Mouse (Mus musculus) MEL-GATA-1-ER (cell line): Measurements from ENCODE around the gene Slc25a22.

Experiments used
- DNase-seq: peaks from one replicate; pipeline ENCODE4 v3.0.0-alpha.2; 2012; ENCODE audit warnings: low read depth; ENCODE audit errors: extremely low read depth

Gene Slc25a22

DNA sequence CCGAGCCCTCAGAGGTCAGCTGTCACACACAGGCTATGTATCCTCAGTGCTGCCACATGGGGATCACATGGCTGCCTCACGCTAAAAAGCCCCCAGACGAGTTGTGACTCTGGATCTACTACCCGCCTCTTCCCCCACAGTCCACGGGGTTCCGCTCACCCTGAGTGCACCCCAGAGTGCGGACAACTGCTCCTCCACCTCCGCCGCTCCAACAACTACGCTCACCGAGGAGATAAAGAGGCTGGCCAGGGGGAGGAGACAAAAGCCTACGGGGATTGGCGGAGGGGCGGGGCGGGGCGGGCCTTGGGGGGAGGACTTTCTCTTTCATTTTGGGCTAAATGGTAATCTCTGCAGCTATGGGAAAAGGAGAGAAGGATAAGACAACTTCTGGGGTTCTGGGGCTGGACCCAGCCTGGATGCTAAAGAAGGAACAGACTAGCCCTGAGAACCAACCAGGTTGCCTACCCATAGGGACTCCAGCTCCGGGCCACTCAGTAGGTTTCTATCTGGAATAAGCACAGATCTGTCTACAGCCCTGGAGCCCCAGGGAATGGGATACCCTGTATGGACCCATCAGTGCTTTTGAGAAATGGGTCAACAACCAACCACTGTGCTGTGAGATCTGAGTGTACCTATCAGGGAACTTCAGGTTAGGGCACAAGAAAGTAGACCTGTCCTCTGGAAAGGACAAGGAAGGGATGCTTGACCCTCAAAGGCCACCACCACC is 2.4 kb downstream of the Slc25a22 start:
- DNase-seq = no peak

DNA sequence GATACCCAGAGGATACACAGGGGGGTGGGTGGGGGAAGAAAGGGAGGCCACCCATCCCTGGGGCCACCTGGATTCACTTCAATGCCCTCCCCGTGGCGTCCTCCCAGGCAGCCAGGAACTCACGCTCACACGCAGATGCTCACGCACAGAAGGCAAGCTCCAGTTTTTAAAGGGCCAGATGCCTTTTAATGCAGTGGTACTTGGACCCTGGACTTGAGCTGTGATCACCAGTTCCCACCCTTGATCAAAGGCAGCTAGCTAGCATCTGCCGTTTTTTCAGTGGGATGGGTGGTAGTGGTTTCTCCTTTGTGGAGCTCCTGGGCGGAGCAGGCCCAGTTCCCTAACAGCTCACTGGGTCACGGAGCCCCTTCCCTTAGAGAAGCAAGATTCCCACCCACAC is 3.2 kb downstream of the Slc25a22 start:
- no peak for DNase-seq

DNA sequence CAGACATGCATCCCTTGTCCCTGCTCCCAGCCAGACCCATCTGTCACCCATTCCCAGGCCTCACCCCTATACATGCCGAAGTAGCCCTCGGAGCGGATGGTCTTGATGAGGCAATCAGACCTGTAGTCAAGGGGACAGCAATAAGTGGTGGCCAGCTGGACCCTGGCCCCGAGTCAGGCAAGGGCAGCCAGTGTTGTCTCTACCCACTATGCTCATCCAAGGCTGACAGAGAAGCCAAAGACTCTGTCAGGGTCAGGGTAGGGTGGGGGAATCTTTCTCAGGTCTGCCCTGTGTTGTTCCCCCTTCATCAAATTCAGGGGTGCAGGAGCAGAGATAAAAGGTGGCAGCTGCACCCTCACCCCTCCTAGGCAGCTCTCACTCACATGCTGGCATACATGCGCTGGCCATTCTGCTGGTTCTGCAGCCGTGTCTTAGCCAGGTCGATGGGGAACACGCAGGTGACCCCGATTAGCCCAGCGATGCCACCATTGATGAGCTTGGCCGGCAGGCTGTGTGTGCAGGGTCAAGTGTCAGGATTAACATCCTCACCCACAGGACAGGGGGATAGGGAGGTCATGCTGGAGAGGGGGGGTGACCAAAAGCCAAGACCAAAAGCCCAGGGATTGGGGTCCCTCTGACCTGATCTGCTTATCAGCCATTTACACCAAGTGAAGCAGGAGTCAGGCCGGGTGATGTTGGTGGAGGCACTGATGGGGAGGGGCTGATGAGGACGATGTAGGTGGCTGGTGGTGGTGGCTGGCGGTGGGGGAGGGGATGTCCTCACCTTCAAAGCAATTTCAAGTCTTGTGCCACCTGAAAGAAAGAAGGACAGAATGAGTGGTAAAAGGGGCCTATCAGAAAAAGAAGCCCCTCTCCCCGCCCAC is 3.9 kb downstream of the Slc25a22 start:
- DNase-seq = no peak

DNA sequence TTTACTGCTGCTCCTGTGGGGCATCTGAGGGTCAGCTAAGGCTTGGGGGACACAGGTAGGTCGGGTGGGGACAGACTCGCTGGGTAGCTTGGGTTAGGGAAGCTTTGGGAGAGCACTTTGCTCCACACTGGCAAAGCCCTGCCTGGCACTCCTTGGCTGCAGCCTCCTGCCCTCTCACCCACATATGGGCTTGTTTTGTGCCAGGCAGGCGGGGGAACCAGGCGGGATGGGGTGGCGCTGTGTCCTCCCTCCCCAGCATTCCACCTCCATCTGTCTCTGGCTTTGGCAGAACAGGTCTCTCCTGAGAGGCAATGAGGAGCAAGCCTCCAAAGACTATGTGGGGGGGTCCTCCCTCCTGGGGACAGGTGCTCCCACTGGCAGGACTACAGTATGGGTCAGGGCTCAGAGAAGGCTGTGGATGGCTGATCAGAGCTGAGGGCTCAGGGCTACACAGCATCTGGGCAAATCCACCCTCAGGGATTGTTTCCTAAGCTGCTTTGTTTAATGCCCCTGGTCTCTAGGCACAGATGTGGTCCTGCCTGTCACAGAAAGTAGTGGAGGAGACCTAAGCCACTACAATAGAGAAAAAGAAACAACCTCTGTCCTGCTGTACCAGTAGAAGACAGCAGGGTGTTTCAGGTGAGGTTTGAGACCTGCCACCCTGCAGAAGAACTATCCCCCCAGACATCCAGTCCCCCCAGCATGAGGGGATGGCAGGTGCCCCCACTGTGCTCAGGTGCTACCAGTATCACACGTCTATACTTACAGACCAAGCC is 4.8 kb downstream of the Slc25a22 start:
- DNase-seq = no peak

DNA sequence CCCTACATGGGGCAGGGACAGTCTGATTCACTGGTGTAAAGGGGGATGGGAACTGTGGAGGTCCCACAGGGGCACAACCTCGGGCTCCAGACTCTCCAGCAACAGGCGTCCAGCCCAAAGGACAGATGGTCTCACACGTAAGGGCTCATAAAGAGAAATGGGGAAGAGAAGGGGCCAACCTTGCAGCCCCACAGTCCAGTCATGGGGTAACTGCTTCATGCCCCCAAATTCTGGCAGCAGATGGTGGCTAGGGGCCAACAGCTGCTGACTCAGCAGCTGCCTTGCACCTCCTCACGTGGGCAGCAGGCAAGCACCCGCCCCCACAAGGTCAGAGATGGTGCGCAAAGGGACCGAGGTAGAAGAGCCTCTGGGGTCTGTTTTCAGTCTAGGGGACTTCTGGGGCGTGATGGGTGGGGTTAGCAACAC is 5.5 kb downstream of the Slc25a22 start:
- no peak for DNase-seq

DNA sequence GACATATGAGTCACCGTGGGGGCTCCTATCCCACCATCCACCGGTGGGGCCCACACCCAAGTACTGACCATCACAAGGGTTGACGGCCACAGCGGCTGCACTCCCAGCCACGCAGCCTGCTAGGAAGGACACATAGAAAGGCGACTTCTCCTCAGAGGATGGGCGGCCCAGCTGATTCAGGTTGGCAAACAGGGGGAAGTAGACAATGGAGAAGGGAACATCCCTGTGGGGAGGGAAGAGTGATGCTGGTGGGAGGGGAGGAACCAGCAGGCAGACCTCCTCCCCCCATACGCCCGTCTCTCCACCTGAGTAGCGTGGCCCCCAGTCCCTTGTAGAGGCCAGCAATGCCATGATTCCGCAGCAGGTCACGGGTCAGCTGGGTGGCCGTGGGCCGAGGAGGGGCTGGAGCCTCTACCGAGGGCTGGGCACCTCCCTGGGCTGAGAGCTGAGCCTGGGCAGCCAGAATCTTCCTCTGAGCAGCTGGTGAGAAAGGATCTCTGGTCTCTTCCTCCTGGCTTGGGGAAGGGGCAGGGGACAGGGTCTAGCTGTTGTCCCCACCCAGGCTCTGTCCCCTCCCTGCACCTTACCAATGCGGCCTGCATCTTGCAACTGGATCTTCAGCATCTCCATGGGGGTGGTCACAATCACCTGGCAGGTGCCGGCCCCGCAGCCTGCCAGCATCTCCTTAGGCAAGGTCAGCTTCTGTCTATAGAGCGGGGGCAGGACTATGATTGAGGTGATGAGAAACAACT is 6.1 kb downstream of the Slc25a22 start:
- DNase-seq = no peak

DNA sequence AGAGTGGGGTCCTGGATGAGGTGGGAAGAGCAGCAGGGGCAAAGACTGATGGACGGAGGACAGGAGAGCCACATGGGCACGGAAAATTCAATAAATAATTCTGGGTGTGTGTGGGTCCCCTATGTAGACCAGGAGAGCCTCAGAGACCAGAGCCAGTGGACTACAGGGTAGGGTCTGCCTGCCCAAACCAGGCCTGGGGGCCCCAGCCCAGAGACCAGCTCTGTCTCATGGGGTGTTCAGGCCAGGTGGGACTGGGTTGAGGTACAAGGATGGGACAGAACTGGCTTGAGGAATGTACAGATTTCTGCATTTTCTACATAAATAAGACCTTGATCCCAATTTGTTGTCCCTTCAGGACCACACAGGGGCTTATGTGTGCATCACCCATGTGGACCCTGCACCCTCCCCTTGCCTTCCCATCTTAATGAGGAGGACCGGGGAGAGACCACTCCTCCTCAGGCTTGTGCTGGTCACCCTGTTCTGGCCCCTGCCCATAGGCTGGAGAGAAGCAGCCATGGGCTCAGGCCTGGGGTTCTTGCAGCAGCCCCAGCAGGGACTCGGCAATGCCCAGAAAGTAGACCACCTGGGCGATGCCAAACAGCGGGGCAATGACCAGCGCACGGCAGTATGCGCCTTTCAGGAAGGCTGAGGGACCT is 7.0 kb downstream of the Slc25a22 start:
- no peak for DNase-seq

DNA sequence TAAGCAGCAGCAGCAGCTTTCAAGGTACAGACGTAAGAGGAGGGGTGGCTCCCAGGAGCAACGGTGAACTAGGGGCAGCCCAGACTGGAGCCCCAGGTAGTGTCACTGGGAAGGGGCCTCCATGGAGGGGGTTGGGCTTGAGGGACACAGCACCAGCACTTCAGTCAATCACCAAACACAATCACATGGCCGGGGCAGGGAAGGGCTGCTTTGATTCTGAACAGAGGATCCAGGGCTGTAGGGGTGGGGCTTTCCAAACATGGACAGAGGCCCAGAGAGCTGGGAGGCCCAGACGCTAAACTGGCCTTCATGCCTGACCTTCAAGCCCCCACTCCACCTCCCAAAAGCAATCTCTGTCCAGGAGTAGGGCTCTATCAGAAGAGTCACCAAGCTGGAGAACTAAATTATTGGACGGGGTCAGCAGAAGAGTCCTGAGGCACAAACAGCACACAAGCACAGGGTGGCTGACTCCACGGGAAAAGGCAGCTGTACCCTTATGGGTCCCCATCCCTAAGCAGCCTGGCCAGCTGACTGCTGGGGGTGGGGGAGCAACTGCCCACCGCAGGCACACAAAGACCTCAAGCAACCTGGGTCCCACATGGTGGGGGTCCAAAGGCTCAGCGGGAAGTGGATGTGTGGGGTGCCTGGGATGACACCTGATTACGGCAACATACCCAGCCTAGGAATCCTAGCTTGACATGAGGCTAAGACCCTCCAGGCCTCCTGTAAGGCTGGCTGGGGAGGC is 7.7 kb downstream of the Slc25a22 start:
- no peak for DNase-seq

DNA sequence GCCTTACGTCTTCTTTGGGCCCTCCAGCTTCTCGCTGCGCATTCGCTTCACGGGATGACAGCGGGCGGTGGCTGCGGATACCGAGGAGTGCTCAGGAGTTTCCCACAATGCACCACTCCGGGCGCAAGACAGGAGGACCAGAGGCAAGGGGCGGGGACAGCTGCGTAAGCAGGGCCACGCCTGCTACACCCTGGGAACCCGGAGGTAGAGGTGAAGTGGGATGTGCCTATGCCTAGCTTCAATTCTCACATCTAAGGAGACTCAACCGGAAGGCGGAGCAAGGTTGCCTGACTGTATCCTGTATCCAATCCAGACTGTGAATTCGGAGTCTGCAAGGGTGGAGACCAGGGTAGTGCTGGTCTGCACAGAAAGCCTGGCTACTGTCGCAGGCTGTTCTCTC is 8.4 kb downstream of the Slc25a22 start, which contains the start of gene Cend1:
Cend1 (minus strand) TSS at position 182 of the 400 bp plus-strand sequence.
- no peak for DNase-seq

DNA sequence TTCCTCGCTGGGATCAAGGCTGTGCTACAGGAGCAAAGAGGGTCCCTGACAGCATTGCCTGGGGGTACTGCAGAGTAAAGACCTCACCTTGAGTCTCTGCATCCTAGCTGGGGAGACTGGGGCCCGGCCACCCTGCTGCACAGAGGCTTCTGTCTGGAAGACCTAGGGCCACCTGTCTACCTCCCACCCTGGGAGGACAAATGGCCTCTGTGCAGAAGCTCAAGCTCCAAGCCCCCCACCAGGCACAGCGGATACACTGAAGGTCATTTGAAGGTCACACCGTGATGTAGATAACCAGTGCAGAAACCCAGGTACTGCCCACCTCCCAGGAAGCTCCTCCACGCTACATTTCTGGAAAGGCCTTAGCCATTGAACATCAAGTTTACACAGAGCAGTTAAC is 9.0 kb downstream of the Slc25a22 start:
- DNase-seq = no peak

DNA sequence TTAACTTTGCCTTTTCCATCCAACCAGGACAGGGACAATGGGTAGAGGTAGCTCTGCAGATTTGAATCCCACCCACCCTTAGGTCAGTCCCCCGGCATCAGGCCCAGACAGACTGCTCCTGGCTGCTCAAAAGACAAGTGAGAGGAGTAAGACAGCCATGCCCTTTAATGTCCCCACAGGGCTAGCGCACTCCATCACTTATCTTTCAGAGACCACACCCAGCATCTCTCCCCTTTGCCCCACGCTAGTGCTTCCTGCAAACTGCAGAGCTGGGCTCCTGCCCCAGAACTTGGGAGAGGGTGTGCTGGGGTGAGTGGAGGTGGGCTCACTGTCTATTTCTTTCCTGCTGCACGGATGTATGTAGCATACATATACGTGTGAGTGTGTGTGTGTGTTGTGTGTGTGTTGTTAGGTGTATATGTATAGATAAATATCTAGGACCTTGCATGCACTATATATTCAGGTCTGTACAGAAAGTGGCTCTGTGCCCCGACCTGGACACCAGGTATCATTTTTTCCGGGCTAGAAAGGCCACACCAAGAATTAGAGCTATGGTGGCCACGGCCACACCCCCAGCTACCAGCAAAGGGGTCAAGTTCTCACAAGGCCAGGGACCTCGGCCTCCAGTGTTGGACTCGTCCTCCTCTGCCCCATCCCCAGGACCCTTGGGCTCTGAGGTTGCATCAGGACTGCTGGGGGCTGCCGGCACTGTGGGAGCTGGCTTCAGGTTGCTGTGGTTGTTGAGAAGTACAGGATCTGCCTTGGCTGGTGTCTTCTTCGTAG is 10.6 kb downstream of the Slc25a22 start:
- no peak for DNase-seq

DNA sequence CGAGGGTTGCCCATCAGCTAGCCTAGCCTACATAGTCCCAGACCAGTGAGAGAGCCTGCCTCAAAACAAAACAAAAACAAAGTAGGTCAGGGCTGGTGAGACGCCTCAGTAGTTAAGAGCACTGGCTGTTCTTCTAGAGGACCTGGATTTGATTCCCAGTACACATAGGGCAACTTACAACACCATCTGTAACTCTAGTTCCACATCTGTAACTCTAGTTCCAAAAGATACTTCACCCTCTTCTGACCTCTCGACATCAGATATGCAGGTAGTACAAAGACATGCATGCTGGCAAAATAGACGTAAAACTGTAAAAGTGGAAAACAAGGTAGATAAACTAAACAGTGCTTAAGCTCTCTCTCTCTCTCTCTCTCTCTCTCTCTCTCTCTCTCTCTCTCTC is 13.9 kb downstream of the Slc25a22 start:
- DNase-seq = no peak

DNA sequence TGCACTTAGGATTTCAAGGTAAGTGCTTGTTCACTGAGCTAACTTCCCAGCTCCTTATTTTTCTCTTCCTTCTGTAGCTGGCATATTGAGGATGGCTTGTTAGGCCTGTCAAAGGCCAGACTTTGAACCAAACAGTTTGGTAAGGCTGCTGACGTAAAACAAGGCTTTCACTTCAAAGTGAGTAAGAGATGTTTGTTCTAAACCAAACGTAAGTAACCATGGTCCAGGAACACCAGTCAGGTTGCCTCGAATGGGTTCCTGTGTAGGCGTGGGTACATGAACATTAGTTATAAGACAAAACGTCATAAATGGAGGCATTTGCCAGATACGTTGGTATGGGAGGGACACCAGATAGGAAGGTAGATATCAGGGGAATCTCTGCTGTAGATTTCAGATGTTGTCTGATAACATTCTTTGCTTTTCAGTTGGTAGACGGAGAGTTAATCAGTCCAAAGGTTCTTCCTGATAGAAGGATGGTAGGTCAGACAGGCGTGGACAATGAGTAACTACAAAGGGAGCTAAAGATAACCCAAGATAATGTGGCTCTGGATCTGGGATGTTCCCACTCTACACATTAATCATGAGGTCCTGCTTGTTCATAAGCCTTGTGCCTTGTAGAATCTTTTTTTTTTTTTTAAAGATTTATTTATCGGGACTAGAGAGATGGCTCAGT is 17.5 kb downstream of the Slc25a22 start:
- DNase-seq = no peak

DNA sequence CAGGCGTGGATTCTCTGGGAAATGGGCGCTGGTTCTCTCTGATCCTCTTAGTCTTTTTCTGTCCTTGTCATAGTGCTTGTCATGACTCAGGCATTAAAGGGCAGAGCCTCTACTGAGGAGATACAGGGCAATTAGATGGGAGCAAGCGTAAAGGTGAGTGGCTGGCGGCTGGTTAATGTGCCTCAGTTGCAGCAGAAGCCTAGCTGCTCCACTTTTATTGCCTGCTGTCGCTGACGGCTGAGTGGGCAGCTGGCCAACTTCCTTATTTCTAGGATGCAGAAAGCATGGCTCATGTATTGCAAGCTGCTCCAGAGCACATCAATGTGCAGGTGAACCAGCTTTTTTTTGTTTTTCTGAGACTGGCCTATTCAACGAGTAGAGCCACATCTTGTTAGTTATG is 18.7 kb downstream of the Slc25a22 start:
- peak; percentile 66 for DNase-seq

DNA sequence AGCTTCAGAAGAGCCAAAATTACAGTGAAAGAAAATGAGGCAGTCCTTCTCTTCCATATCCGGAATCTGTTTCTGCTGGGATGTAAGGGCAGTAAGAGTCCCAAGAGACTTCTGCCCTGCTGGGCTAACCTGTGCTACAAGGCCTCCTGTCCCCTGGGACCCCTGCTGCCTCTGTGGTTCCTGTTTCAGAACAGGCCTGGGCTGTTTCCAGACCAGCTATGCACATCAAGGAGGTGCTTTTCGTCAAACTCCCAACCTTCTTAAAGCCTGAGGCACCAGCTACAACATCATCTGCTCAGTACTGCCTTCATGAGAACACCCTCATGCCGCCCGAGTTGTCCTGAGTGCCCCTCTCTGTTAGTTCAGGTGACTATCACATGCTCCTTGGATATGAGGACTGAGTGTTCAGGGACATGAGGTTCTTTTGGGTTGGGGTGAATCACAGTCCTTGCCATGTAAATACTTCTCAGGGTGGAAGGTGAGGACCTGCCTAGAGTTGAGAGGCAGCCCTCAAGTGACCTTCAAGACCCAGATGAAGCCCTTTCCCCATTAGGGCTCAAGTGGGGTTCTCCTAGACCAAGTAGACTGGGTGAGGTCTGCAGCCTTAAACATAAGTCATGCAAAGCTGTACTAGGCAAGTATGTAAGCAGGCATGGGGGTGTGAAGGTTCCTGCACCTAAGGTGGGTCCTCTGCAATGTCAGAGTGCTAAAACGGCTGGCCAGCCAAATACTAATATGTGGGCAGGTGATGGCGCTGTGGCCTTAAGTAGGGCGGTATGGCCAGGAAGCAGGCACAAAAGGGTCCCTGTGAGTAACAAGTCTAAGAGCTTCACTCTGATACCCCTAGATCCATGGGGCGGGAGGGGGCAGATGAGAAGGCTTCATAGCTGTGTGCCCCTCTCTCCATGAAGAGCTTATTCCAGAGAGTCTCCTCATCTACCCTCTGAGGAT is 19.7 kb downstream of the Slc25a22 start:
- no peak for DNase-seq

DNA sequence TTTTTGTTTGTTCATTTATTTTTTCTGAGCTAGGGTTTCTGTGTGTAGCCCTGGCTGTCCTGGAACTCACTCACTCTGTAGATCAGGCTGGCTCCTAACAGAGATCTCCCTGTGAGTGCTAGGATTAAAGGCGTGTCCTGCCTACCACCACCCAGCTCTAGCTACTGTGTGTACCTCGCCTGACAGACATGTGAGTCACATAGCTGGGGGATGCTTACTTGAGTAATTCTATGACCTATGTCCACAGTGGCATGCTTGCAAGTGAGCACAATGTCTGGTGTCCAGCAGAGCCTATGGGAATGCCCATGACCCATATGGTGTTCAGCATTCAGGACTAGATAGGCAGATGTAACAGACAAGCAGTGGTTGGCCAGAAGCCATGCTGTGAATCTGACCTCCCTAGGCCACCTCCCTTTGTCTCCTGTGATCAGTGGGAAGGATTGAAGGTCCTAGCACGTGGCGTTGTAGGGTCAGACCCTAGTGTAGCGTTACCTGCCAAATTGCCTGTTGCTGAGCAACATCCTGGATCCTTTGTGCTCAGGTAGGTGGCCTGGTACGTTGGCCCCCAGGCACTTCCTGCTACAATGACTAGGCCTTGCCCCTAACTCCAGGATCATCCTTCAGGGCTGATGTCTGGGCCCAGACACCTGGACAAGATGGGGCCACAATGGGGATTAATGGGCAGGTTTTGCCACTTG is 21.4 kb downstream of the Slc25a22 start:
- DNase-seq = no peak
